Mouse (Mus musculus): ENCODE data around the gene Acaca. TPM values are rescaled to one million over a fixed set of nuclear protein-coding genes. Genes with fewer than 3 reads are reported as not detected.

The Acaca gene
- polyA plus RNA-seq, 1 experiment from 2014 or later, result 22.6 TPM

- H3K27ac ChIP-seq (ENCODE audit: low read depth, low read length), result no peak overlapping the region
- H3K4me3 ChIP-seq (ENCODE audit: low read length), result no peak overlapping the region
- no peak for ATAC-seq
- H3K4me1 ChIP-seq (ENCODE audit: control insufficient read depth, insufficient read depth, low read depth, low read length), result no peaks in the 10 kb centered on the region
- peak overlapping the region; percentile 37 for H3K4me2 ChIP-seq (ENCODE audit: low read length)
- H3K9ac ChIP-seq (ENCODE audit: low read depth, low read length), result 0 out of 2 replicates have a peak overlapping the region, but pooled peaks have one; percentile 33
- H3K9me3 ChIP-seq (ENCODE audit: control insufficient read depth, low read length), result no peaks in the 10 kb centered on the region
- no peaks in the 10 kb centered on the region for H3K27me3 ChIP-seq (replicated peaks; ENCODE audit: control insufficient read depth, insufficient read depth, low read length)
- 26% methylated on average over 7 of the region's 7 CpGs for WGBS
- H3K36me3 ChIP-seq (ENCODE audit: control insufficient read depth, insufficient read depth, low read length), result no peaks in the 10 kb centered on the region
These were observed 39.3 kb downstream of the Acaca start for GRCm38 (mm10) chr11:84168701-84169288.

GRCm38 (mm10) chr11:84172539-84173435 lies 43.3 kb downstream of the Acaca start:
- Histone ChIP-seq H3K4me1 (ENCODE audit: control insufficient read depth, insufficient read depth, low read depth, low read length) (no peaks in the 10 kb centered on the region), H3K27ac (ENCODE audit: low read depth, low read length) (no peak overlapping the region), H3K27me3 (replicated peaks; ENCODE audit: control insufficient read depth, insufficient read depth, low read length) (no peaks in the 10 kb centered on the region), H3K9me3 (ENCODE audit: control insufficient read depth, low read length) (no peaks in the 10 kb centered on the region), H3K4me3 (ENCODE audit: low read length) (no peak overlapping the region), H3K4me2 (ENCODE audit: low read length) (no peak overlapping the region), H3K9ac (ENCODE audit: low read depth, low read length) (no peak overlapping the region), H3K36me3 (ENCODE audit: control insufficient read depth, insufficient read depth, low read length) (no peaks in the 10 kb centered on the region)
- ATAC-seq, result no peak
- 77% methylated on average over 11 of the region's 11 CpGs for WGBS

DNA sequence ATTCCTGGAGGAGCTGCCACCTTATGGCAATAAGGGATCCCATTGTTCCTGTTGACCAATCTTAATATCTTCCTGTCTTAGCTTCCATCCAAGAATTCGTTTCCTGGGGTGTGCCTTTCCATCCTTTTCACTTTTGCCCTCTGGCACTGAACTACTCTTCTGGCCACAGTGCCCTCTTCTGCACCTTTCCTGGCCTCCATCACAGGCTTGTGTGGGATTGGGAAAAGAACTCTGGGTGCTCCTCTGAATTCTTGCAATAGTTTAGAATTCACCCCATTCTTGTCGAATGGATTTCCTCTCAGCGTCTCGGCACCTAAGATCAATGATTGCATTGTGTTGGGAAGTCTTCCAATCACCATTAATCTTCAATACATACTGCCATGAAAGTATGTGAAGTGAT lies 49.1 kb downstream of the Acaca start:
- H3K4me3 ChIP-seq (ENCODE audit: low read length), result peak overlapping the region; percentile 85
- no peaks in the 10 kb centered on the region for H3K9me3 ChIP-seq (ENCODE audit: control insufficient read depth, low read length)
- no peak overlapping the region for H3K27ac ChIP-seq (ENCODE audit: low read depth, low read length)
- H3K9ac ChIP-seq (ENCODE audit: low read depth, low read length), result no peak overlapping the region
- no peaks in the 10 kb centered on the region for H3K36me3 ChIP-seq (ENCODE audit: control insufficient read depth, insufficient read depth, low read length)
- 43% methylated on average over 4 of the region's 4 CpGs for WGBS
- peak overlapping the region; percentile 83 for H3K4me2 ChIP-seq (ENCODE audit: low read length)
- H3K27me3 ChIP-seq (replicated peaks; ENCODE audit: control insufficient read depth, insufficient read depth, low read length), result no peaks in the 10 kb centered on the region
- no peak for ATAC-seq
- peaks cover 20% of the 10 kb centered on the region for H3K4me1 ChIP-seq (ENCODE audit: control insufficient read depth, insufficient read depth, low read depth, low read length)

GRCm38 (mm10) chr11:84179226-84179953 lies 49.9 kb downstream of the Acaca start:
- Histone ChIP-seq H3K4me2 (ENCODE audit: low read length) (peak overlapping the region; percentile 83), H3K4me3 (ENCODE audit: low read length) (peak overlapping the region; percentile 85), H3K4me1 (ENCODE audit: control insufficient read depth, insufficient read depth, low read depth, low read length) (peaks cover 20% of the 10 kb centered on the region), H3K9ac (ENCODE audit: low read depth, low read length) (peak overlapping the region; percentile 87), H3K36me3 (ENCODE audit: control insufficient read depth, insufficient read depth, low read length) (no peaks in the 10 kb centered on the region), H3K27me3 (replicated peaks; ENCODE audit: control insufficient read depth, insufficient read depth, low read length) (no peaks in the 10 kb centered on the region), H3K9me3 (ENCODE audit: control insufficient read depth, low read length) (no peaks in the 10 kb centered on the region), H3K27ac (ENCODE audit: low read depth, low read length) (peak overlapping the region; percentile 85)
- ATAC-seq, result peak; percentile 99
- under 1% methylated on average over 56 of the region's 85 CpGs for WGBS

- Histone ChIP-seq H3K9me3 (ENCODE audit: control insufficient read depth, low read length) (no peaks in the 10 kb centered on the region), H3K27me3 (replicated peaks; ENCODE audit: control insufficient read depth, insufficient read depth, low read length) (no peaks in the 10 kb centered on the region), H3K4me2 (ENCODE audit: low read length) (peak overlapping the region; percentile 83), H3K4me3 (ENCODE audit: low read length) (peak overlapping the region; percentile 85), H3K36me3 (ENCODE audit: control insufficient read depth, insufficient read depth, low read length) (no peaks in the 10 kb centered on the region), H3K27ac (ENCODE audit: low read depth, low read length) (peak overlapping the region; percentile 85), H3K4me1 (ENCODE audit: control insufficient read depth, insufficient read depth, low read depth, low read length) (peaks cover 20% of the 10 kb centered on the region), H3K9ac (ENCODE audit: low read depth, low read length) (peak overlapping the region; percentile 87)
- peak; percentile 41; the same call in 1 of the 2 replicates for ATAC-seq
- WGBS, result under 1% methylated on average over 30 of the region's 44 CpGs
These were observed 50.6 kb downstream of the Acaca start for GRCm38 (mm10) chr11:84179954-84180598.

DNA sequence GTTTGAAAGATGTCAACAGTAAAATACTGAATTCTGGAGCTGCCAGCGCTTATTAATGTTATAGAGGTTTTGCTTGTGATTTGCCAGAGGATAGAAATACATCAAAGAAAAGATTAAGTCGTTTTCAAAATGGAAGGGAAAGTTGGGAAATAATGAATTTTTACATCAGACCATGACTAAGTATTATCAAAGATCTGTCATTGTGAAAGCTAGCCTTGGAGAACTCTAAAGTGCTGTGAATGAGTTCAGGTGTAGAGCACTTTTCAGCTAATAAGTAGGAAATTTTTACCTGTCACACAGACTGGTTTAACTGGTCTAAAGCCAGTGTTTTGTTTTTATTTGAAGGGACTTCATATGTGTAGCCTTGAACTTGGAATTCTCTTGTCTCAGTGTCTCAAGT lies 51.8 kb downstream of the Acaca start:
- Histone ChIP-seq H3K9ac (ENCODE audit: low read depth, low read length) (no peak overlapping the region), H3K27ac (ENCODE audit: low read depth, low read length) (no peak overlapping the region), H3K4me2 (ENCODE audit: low read length) (peak overlapping the region; percentile 83), H3K27me3 (replicated peaks; ENCODE audit: control insufficient read depth, insufficient read depth, low read length) (no peaks in the 10 kb centered on the region), H3K9me3 (ENCODE audit: control insufficient read depth, low read length) (no peaks in the 10 kb centered on the region), H3K4me3 (ENCODE audit: low read length) (peak overlapping the region; percentile 85), H3K36me3 (ENCODE audit: control insufficient read depth, insufficient read depth, low read length) (no peaks in the 10 kb centered on the region), H3K4me1 (ENCODE audit: control insufficient read depth, insufficient read depth, low read depth, low read length) (peaks cover 20% of the 10 kb centered on the region)
- 64% methylated on average over 2 of the region's 2 CpGs for WGBS
- ATAC-seq, result no peak

DNA sequence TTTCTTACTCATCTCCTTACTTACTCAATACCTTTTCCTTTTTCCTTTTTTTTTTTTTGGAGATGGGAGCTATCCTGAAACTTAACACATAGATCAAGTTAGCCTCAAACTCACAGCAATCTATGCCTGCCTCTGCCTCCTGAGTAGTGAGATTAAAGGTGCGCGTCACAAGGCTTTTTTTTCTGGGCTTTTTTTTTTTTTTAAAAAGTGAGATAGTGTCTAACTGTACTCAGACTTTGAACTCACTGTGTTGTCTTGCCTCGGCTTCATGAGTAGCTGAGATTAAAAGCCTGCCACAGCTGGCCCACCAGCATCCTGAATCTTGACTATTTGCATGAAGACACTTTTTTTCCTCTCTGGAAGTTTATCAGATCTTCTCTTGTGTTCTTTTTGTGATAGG lies 59.1 kb downstream of the Acaca start:
- 92% methylated on average over 3 of the region's 3 CpGs for whole genome bisulfite sequencing
- ATAC-seq, result no peak

DNA sequence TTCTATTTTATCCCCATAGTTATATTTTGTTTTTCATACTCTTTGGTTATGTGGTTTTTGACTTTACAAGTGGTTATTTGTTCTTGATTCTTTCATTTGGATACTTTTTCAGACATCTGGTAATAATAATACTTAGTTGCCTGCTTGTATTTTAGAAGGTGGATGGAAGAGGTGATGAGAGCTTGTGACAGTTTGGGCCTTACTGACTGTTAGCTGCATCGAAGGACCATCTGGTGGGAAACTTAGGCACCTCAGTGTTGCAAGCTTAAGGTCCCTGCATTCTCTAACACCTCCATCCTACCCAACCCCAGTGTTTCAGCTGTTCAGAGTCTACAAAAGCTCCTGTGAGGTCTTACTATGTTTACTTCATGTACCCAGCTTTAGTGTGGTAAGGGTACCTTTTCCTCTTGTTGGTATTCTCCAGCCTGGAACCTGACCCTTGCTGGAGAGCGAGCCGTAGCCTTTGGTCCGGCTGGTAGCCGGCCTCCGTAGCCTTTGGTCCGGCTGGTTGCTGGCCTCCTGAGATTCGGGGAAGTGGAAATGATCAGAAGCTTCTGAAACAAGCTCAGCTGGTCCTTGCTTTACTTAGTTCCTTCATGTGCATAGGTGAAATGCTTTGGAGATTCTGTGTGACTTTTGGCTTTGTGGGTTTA lies 61.2 kb downstream of the Acaca start:
- no peak for ATAC-seq
- WGBS, result 88% methylated on average over 8 of the region's 8 CpGs
- no peaks in the 10 kb centered on the region for H3K4me1 ChIP-seq (ENCODE audit: control insufficient read depth, insufficient read depth, low read depth, low read length)
- H3K9ac ChIP-seq (ENCODE audit: low read depth, low read length), result no peak overlapping the region
- no peaks in the 10 kb centered on the region for H3K9me3 ChIP-seq (ENCODE audit: control insufficient read depth, low read length)
- no peaks in the 10 kb centered on the region for H3K27me3 ChIP-seq (replicated peaks; ENCODE audit: control insufficient read depth, insufficient read depth, low read length)
- H3K36me3 ChIP-seq (ENCODE audit: control insufficient read depth, insufficient read depth, low read length), result peaks cover 1% of the 10 kb centered on the region; the same call in 1 of the 2 replicates
- no peak overlapping the region for H3K27ac ChIP-seq (ENCODE audit: low read depth, low read length)
- no peak overlapping the region for H3K4me3 ChIP-seq (ENCODE audit: low read length)
- H3K4me2 ChIP-seq (ENCODE audit: low read length), result no peak overlapping the region

More for the DNA sequence above, 59.1 kb downstream of the Acaca start:
- Histone ChIP-seq H3K4me1 (ENCODE audit: control insufficient read depth, insufficient read depth, low read depth, low read length) (no peaks in the 10 kb centered on the region), H3K4me3 (ENCODE audit: low read length) (no peak overlapping the region), H3K36me3 (ENCODE audit: control insufficient read depth, insufficient read depth, low read length) (no peaks in the 10 kb centered on the region), H3K27ac (ENCODE audit: low read depth, low read length) (no peak overlapping the region), H3K9me3 (ENCODE audit: control insufficient read depth, low read length) (no peaks in the 10 kb centered on the region), H3K27me3 (replicated peaks; ENCODE audit: control insufficient read depth, insufficient read depth, low read length) (no peaks in the 10 kb centered on the region), H3K4me2 (ENCODE audit: low read length) (no peak overlapping the region), H3K9ac (ENCODE audit: low read depth, low read length) (no peak overlapping the region)
